Mouse (Mus musculus) hindbrain, embryonic 11.5 days (tissue): ENCODE data around the gene Gbf1. TPM values are rescaled to one million over a fixed set of nuclear protein-coding genes. Genes with fewer than 3 reads are reported as not detected.

Experiments
- ATAC-seq: fragments of 200-750 bp; cut with Nextera tagmentation; 2 replicates; pipeline ENCODE4 v1.8.0; 2017; ENCODE audit warnings: mild to moderate bottlenecking, moderate TSS enrichment, moderate library complexity; ENCODE audit not compliant: low FRiP score
- DNase-seq: peaks from one replicate; pipeline ENCODE4 v3.0.0-alpha.2; 2015; ENCODE audit warnings: low spot score
- H3K27ac ChIP-seq: fragments of 300-500 bp; sonication (generic); 2 replicates; pipeline ENCODE4 v1.5.1; 2014; ENCODE audit warnings: mild to moderate bottlenecking, low read depth, low read length
- H3K27me3 ChIP-seq: fragments of 300-500 bp; sonication (generic); 2 replicates; pipeline ENCODE4 v1.6.1; 2014; ENCODE audit warnings: mild to moderate bottlenecking, low read length, moderate library complexity, mixed read lengths; ENCODE audit not compliant: control insufficient read depth, insufficient read depth
- H3K36me3 ChIP-seq: fragments of 300-500 bp; sonication (generic); 2 replicates; pipeline ENCODE4 v1.6.1; 2014; ENCODE audit warnings: mild to moderate bottlenecking, low read length, moderate library complexity, mixed read lengths; ENCODE audit not compliant: control insufficient read depth, insufficient read depth
- H3K4me1 ChIP-seq: fragments of 300-500 bp; sonication (generic); replicated peaks from 2 replicates; pipeline ENCODE4 v1.6.1; 2014; ENCODE audit warnings: low read length, mixed read lengths; ENCODE audit not compliant: control insufficient read depth, insufficient read depth
- H3K4me2 ChIP-seq: fragments of 300-500 bp; sonication (generic); replicated peaks from 2 replicates; pipeline ENCODE4 v1.6.1; 2014; ENCODE audit warnings: mild to moderate bottlenecking, low read depth, low read length
- H3K4me3 ChIP-seq: fragments of 300-500 bp; sonication (generic); 2 replicates; pipeline ENCODE4 v1.5.1; 2014; ENCODE audit warnings: low read depth, low read length
- H3K9ac ChIP-seq: fragments of 300-500 bp; sonication (generic); 2 replicates; pipeline ENCODE4 v1.6.1; 2014; ENCODE audit warnings: low read depth, low read length
- H3K9me3 ChIP-seq: fragments of 300-500 bp; sonication (generic); 2 replicates; pipeline ENCODE4 v1.6.1; 2016; ENCODE audit warnings: low read length; ENCODE audit not compliant: control insufficient read depth
- WGBS: fragments of 180-500 bp; shearing (Covaris S2); extraction: QIAGEN DNeasy Blood & Tissue Kit; methylation state at CpG from one replicate; pipeline ENCODE4 v1.1.7; 2014; 5-methylcytosine and 5-hydroxymethylcytosine counted together
- polyA plus RNA-seq: library from polyadenylated mRNA; unstranded; fragments of >200 nt; fragmentation: Nextera tagmentation; extraction: Ambion mirVana; gene quantifications from 2 replicates; pipeline ENCODE4 v1.2.1, GENCODE M21; 2014

The Gbf1 gene
- polyA plus RNA-seq, 1 experiment from 2014 or later, result 63.0 TPM

GRCm38 (mm10) chr19:46322144-46322995 is 170.1 kb downstream of the Gbf1 start:
- Histone ChIP-seq H3K4me1 (peaks cover 24% of the 10 kb centered on the region), H3K27me3 (peaks cover 57% of the 10 kb centered on the region), H3K27ac (peak overlapping the region; percentile 49), H3K4me2 (peak overlapping the region; percentile 22; the same call in 1 of the 2 replicates), H3K9ac (0 out of 2 replicates have a peak overlapping the region, but pooled peaks have one; percentile 1), H3K9me3 (no peaks in the 10 kb centered on the region), H3K4me3 (no peak overlapping the region), H3K36me3 (no peaks in the 10 kb centered on the region)
- DNase-seq (no peak), ATAC-seq (no peak)
- 60% methylated on average over 9 of the region's 11 CpGs for WGBS

- Histone ChIP-seq H3K27ac (no peak overlapping the region), H3K4me2 (no peak overlapping the region), H3K4me1 (peaks cover 28% of the 10 kb centered on the region), H3K27me3 (peaks cover 50% of the 10 kb centered on the region), H3K9ac (no peak overlapping the region), H3K36me3 (no peaks in the 10 kb centered on the region), H3K9me3 (no peaks in the 10 kb centered on the region), H3K4me3 (no peak overlapping the region)
- no peak for DNase-seq
- WGBS, result 81% methylated on average over 13 of the region's 13 CpGs
- ATAC-seq, result no peak
These were observed 170.8 kb downstream of the Gbf1 start for GRCm38 (mm10) chr19:46322996-46323572.

- no peaks in the 10 kb centered on the region for H3K9me3 ChIP-seq
- H3K9ac ChIP-seq, result no peak overlapping the region
- no peak overlapping the region for H3K4me2 ChIP-seq
- DNase-seq (no peak), ATAC-seq (no peak)
- no peaks in the 10 kb centered on the region for H3K36me3 ChIP-seq
- peaks cover 44% of the 10 kb centered on the region for H3K27me3 ChIP-seq
- no peak overlapping the region for H3K27ac ChIP-seq
- no peak overlapping the region for H3K4me3 ChIP-seq
- 78% methylated on average over 5 of the region's 5 CpGs for WGBS
- peaks cover 26% of the 10 kb centered on the region for H3K4me1 ChIP-seq
These were observed 171.4 kb downstream of the Gbf1 start for GRCm38 (mm10) chr19:46323716-46324115.

GRCm38 (mm10) chr19:46324366-46324765 is 172.1 kb downstream of the Gbf1 start:
- H3K36me3 ChIP-seq, result no peaks in the 10 kb centered on the region
- no peak for DNase-seq
- H3K4me3 ChIP-seq, result no peak overlapping the region
- no peak for ATAC-seq
- H3K9ac ChIP-seq, result no peak overlapping the region
- H3K4me2 ChIP-seq, result no peak overlapping the region
- H3K9me3 ChIP-seq, result no peaks in the 10 kb centered on the region
- H3K4me1 ChIP-seq, result peaks cover 31% of the 10 kb centered on the region
- no peak overlapping the region for H3K27ac ChIP-seq
- H3K27me3 ChIP-seq, result peaks cover 37% of the 10 kb centered on the region
- WGBS, result 74% methylated on average over 11 of the region's 11 CpGs

DNA sequence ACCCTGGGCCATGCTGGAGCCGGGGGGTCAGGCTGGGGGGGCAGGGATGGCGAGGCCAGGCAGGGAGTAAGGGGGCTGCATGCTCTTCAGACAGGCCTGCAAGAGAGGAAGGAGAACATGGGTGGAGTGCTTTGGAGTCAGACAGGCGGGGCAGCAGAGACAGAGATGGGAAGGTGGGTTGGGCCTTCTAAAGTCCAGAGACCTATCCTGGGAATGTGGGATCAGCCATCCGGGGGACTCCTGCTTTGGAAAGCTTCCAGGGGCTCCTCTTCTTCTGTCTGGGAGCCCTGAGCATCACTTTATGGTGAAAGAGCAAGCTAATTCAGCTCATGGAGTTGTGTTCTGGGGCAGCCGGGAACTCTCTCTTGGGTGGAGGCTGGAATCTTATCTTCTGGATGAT is 172.6 kb downstream of the Gbf1 start:
- Histone ChIP-seq H3K27me3 (peaks cover 32% of the 10 kb centered on the region), H3K27ac (no peak overlapping the region), H3K9me3 (no peaks in the 10 kb centered on the region), H3K9ac (no peak overlapping the region), H3K36me3 (no peaks in the 10 kb centered on the region), H3K4me2 (no peak overlapping the region), H3K4me3 (no peak overlapping the region), H3K4me1 (peaks cover 32% of the 10 kb centered on the region)
- ATAC-seq, result no peak
- no peak for DNase-seq
- 82% methylated on average over 5 of the region's 5 CpGs for WGBS

GRCm38 (mm10) chr19:46326019-46326755 is 173.9 kb downstream of the Gbf1 start:
- H3K9ac ChIP-seq, result peak overlapping the region; percentile 58; the same call in 1 of the 2 replicates
- no peaks in the 10 kb centered on the region for H3K9me3 ChIP-seq
- no peak for ATAC-seq
- H3K27me3 ChIP-seq, result peaks cover 25% of the 10 kb centered on the region
- 4% methylated on average over 24 of the region's 29 CpGs for WGBS
- peaks cover 25% of the 10 kb centered on the region for H3K4me1 ChIP-seq
- no peak overlapping the region for H3K27ac ChIP-seq
- peak overlapping the region; percentile 36 for H3K4me3 ChIP-seq
- H3K4me2 ChIP-seq, result peak overlapping the region; percentile 100
- no peak for DNase-seq
- H3K36me3 ChIP-seq, result peaks cover 5% of the 10 kb centered on the region; the same call in 1 of the 2 replicates

DNA sequence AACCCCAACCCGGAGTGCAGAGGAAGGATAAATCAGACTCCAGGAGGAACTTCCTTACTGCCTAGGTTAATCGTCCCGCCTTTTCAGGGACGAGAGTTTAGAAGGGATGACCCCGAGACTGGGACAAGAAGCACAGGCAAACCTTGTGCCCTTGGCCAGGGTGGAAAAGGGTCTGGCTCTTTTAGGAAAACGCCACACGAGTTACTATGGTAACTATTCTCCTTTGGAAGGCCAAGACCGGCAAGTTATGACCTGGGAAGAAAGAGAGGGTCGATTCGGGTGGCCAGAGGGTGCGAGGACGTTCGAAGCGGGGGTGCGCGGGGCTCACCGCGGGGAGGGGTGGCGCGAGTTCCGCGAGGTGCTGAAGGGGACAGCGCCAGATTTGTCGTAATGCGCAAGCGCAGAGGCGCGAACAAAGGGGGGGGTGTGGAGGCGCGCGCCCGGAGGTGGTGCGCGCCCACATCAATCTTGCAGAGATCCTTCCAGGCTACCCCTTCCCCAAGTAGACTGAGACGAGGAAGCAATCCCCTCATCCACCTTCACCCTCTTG is 174.5 kb downstream of the Gbf1 start, which contains the start of gene Psd:
Gene Psd, minus strand, starts transcription at position 401 of the 550 bp plus-strand sequence.
- peak within 1 kb of the TSS; percentile 71 for H3K4me3 ChIP-seq
- ATAC-seq, result no peak
- peak within 1 kb of the TSS; percentile 95 for H3K27ac ChIP-seq
- peak; percentile 78 for DNase-seq
- H3K4me2 ChIP-seq, result peak within 1 kb of the TSS; percentile 100
- peak within 1 kb of the TSS; percentile 76 for H3K9ac ChIP-seq
- H3K36me3 ChIP-seq, result peaks cover 5% of the 10 kb centered on the region; the same call in 1 of the 2 replicates
- H3K4me1 ChIP-seq, result peaks cover 21% of the 10 kb centered on the region
- peaks cover 25% of the 10 kb centered on the region for H3K27me3 ChIP-seq
- no peaks in the 10 kb centered on the region for H3K9me3 ChIP-seq
- WGBS, result 1% methylated on average over 35 of the region's 35 CpGs

- Histone ChIP-seq H3K27ac (peak overlapping the region; percentile 95), H3K9me3 (no peaks in the 10 kb centered on the region), H3K4me2 (peak overlapping the region; percentile 100), H3K36me3 (peaks cover 5% of the 10 kb centered on the region; the same call in 1 of the 2 replicates), H3K4me1 (peaks cover 15% of the 10 kb centered on the region), H3K9ac (peak overlapping the region; percentile 76), H3K4me3 (peak overlapping the region; percentile 71), H3K27me3 (peaks cover 25% of the 10 kb centered on the region)
- ATAC-seq (peak; percentile 5; the same call in 1 of the 2 replicates), DNase-seq (no peak)
- 33% methylated on average over 14 of the region's 14 CpGs for WGBS
These were observed 175.3 kb downstream of the Gbf1 start for GRCm38 (mm10) chr19:46327531-46328064.
